Mouse (Mus musculus) forebrain, postnatal 0 days (tissue): ENCODE measurements around the gene Gnaq. TPM values are rescaled to one million over a fixed set of nuclear protein-coding genes. Genes with fewer than 3 reads are reported as not detected.

Source experiments
- ATAC-seq: fragments of 200-750 bp; cut with Nextera tagmentation; 2 replicates; pipeline ENCODE4 v1.8.0; 2017; ENCODE audit warnings: mild to moderate bottlenecking, moderate library complexity
- DNase-seq: peaks from one replicate; pipeline ENCODE4 v3.0.0-alpha.2; 2015
- H3K27ac ChIP-seq: fragments of 300-500 bp; sonication (generic); 2 replicates; pipeline ENCODE4 v1.5.1; 2014; ENCODE audit warnings: low read depth, mild to moderate bottlenecking, antibody characterized with exemption, low read length, moderate library complexity, mixed read lengths
- H3K27me3 ChIP-seq: fragments of 300-500 bp; sonication (generic); 2 replicates; pipeline ENCODE4 v1.6.1; 2014; ENCODE audit warnings: mild to moderate bottlenecking, low read length, mixed read lengths; ENCODE audit not compliant: insufficient read depth
- H3K36me3 ChIP-seq: fragments of 300-500 bp; sonication (generic); 2 replicates; pipeline ENCODE4 v1.6.1; 2014; ENCODE audit warnings: mild to moderate bottlenecking, moderate library complexity; ENCODE audit not compliant: insufficient read depth
- H3K4me1 ChIP-seq: fragments of 300-500 bp; sonication (generic); 2 replicates; pipeline ENCODE4 v1.6.1; 2014; ENCODE audit warnings: antibody characterized with exemption; ENCODE audit not compliant: insufficient read depth
- H3K4me2 ChIP-seq: fragments of 300-500 bp; sonication (generic); 2 replicates; pipeline ENCODE4 v1.6.1; 2014; ENCODE audit warnings: low read depth, mild to moderate bottlenecking, moderate library complexity
- H3K4me3 ChIP-seq: fragments of 300-500 bp; sonication (generic); 2 replicates; pipeline ENCODE4 v1.5.1; 2014; ENCODE audit warnings: low read depth, low read length, mixed read lengths
- H3K9ac ChIP-seq: fragments of 300-500 bp; sonication (generic); 2 replicates; pipeline ENCODE4 v1.6.1; 2014; ENCODE audit warnings: mild to moderate bottlenecking
- H3K9me3 ChIP-seq: fragments of 300-500 bp; sonication (generic); 2 replicates; pipeline ENCODE4 v1.6.1; 2016; ENCODE audit warnings: low read length
- CTCF ChIP-seq: sonication (generic); IDR thresholded peaks from 2 replicates; pipeline ENCODE4 v1.5.1; 2016; ENCODE audit warnings: antibody characterized with exemption, control low read depth, low read depth
- WGBS: fragments of 180-500 bp; shearing (Covaris S2); extraction: QIAGEN DNeasy Blood & Tissue Kit; methylation state at CpG from one replicate; pipeline ENCODE4 v1.1.7; 2014; 5-methylcytosine and 5-hydroxymethylcytosine counted together
- polyA plus RNA-seq: library from polyadenylated mRNA; unstranded; fragments of >200 nt; fragmentation: Nextera tagmentation; extraction: Ambion mirVana; gene quantifications from 2 replicates; pipeline ENCODE4 v1.2.1, GENCODE M21; 2015
- total RNA-seq: library from RNA; depleted of rRNA; stranded (reverse); fragments of >200 nt; gene quantifications from 2 replicates; pipeline ENCODE4 v1.2.3, GENCODE M21; 2014

Gene Gnaq
- total and polyA plus RNA-seq, 2 experiments from 2014 or later = 94.2 to 143 TPM

DNA sequence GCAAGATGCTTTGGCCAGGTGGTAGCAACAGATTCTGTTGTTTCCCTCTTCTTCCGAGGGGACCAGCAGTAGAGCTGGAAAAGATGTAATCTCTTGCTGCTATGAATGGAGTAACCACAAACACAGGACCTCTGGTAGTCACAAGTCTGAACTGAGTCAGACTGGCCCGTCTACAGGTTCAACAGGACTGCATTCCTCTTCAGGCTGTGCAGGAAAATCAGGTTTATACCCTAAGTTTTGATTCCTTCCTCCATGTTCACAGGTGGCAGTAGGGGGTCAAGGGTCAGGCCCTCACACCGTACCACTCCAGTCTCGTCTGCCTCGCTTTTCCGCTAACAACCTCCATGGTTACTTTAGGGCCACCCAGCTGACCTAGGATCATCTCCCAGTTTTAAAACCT, 137.6 kb downstream of the Gnaq start:
- no peak overlapping the region for H3K4me2 ChIP-seq
- no peak overlapping the region for H3K4me3 ChIP-seq
- TF ChIP-seq CTCF = no peak
- no peaks in the 10 kb centered on the region for H3K27me3 ChIP-seq
- no peaks in the 10 kb centered on the region for H3K9me3 ChIP-seq
- no peak overlapping the region for H3K9ac ChIP-seq
- no peaks in the 10 kb centered on the region for H3K4me1 ChIP-seq
- H3K27ac ChIP-seq = no peak overlapping the region
- WGBS = 88% methylated on average over 6 of the region's 6 CpGs
- no peaks in the 10 kb centered on the region for H3K36me3 ChIP-seq
- no peak for DNase-seq
- no peak for ATAC-seq

DNA sequence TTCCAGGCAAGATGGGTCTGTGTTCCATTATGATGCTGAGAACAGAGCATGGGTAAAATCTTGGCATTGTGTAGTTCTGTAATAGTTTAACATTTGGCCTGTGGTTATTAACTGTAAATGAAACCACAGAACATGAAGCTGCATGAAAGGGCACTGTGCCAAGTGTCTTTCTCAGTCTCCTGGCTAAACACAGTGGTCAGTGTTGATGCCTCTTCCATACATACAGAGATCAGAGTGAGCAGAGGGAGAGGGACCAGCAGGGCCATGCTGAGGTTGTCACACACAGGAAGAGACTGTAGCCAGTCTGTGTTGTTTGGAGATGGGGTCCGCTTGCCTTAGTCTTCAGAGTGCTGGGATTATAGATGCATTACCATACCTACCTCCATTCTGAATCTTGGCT, 138.4 kb downstream of the Gnaq start:
- no peaks in the 10 kb centered on the region for H3K36me3 ChIP-seq
- WGBS = 90% methylated on average over 1 of the region's 1 CpGs
- no peak for TF ChIP-seq CTCF
- no peak overlapping the region for H3K9ac ChIP-seq
- no peak overlapping the region for H3K4me3 ChIP-seq
- no peaks in the 10 kb centered on the region for H3K4me1 ChIP-seq
- H3K27ac ChIP-seq = no peak overlapping the region
- no peaks in the 10 kb centered on the region for H3K27me3 ChIP-seq
- DNase-seq (no peak), ATAC-seq (no peak)
- no peak overlapping the region for H3K4me2 ChIP-seq
- H3K9me3 ChIP-seq = no peaks in the 10 kb centered on the region

DNA sequence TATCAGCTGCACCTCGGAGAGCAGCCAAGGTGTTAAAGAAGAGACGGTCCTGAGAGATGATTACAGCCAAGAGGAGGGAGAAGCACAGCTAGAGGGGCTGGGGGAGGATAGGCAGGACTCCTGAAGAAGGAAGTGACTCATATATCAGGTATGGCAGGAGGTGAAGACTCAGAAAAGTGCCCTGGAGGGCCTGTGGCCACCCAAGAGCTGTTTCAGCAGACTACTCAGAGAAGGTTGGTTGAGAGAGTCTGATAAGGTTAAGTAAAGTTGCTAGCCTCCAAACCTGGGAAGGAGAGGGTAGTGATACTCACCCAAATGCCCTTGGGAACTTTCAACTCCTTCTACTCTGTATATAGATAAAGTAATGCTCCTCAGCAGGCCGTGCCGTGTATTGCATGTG, 140.4 kb downstream of the Gnaq start:
- Histone ChIP-seq H3K27me3 (no peaks in the 10 kb centered on the region), H3K9me3 (no peaks in the 10 kb centered on the region), H3K4me3 (no peak overlapping the region), H3K36me3 (no peaks in the 10 kb centered on the region), H3K27ac (no peak overlapping the region), H3K9ac (no peak overlapping the region), H3K4me1 (no peaks in the 10 kb centered on the region), H3K4me2 (no peak overlapping the region)
- DNase-seq = no peak
- TF ChIP-seq CTCF = no peak
- 87% methylated on average over 4 of the region's 4 CpGs for WGBS
- no peak for ATAC-seq

DNA sequence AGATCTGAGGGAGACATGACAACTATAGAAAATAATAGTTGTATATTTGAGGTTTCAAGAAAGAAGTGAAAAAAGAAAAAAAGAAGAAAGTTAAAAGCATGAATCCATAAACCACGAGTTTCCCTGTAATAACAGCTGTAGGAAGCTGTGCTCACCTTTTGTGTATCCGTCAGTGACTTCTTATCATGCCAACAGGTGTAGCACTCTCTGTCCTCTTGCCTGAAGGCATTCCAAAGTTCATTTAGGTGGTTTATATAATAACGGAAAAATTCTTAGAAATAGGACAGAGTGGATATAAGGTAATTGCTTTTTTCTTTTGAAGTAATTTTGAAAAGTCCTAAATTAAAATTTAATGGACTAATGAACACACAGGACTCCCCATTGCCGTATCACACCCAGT, 147.6 kb downstream of the Gnaq start:
- WGBS = 74% methylated on average over 4 of the region's 4 CpGs
- H3K4me2 ChIP-seq = no peak overlapping the region
- no peaks in the 10 kb centered on the region for H3K27me3 ChIP-seq
- no peak for TF ChIP-seq CTCF
- peaks cover 5% of the 10 kb centered on the region for H3K4me1 ChIP-seq
- ATAC-seq (no peak), DNase-seq (no peak)
- H3K4me3 ChIP-seq = no peak overlapping the region
- H3K9ac ChIP-seq = no peak overlapping the region
- no peaks in the 10 kb centered on the region for H3K36me3 ChIP-seq
- H3K9me3 ChIP-seq = no peaks in the 10 kb centered on the region
- no peak overlapping the region for H3K27ac ChIP-seq

DNA sequence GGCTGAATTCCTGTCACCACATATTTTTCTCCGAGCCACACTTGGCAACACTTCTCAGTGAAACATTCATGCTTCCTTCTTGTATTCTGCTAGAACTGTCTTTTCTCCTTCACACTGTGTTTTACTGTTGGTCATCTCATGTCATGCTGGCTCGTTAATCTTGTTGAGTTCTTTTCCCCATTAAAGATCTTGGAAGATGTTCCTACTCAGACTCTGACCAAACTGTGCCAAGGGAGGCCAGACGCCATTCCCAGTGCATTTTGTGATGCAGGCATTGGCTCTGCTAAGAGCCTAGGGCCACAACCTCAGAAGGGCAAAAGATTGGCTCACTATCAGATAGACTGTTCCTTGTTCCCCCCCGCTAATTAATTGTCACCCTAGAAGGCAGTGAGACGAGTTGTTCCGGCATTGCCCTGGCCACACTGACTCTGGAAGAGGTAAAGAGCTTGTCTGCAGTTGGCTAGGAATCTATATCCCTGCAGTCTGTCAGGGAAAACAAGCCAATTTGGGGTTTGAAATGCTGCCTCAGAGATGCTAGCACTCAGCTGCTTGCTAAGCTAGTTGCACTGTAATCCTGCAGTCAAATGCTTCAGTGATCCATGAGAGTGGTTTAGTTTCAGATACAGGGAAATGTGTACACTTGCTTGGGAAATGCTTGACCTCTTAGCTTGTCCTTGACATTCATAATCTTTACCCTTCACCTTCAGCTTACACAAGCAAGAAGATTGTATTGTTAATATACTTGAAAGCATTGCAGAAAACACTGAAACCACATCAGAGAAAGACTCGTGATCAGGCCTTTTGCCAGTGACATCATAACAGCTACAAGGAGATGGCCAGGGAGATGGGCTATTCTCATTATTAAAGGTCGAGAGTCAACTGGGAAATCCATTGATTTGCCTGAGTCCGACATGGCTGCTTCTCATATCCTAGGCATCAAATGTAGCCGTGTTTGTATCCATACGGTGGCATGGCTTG, 152.7 kb downstream of the Gnaq start:
- 61% methylated on average over 11 of the region's 11 CpGs for whole genome bisulfite sequencing
- H3K9me3 ChIP-seq = no peaks in the 10 kb centered on the region
- no peak for TF ChIP-seq CTCF
- ATAC-seq (peak; percentile 79), DNase-seq (peak; percentile 73)
- no peak overlapping the region for H3K9ac ChIP-seq
- H3K36me3 ChIP-seq = no peaks in the 10 kb centered on the region
- H3K27ac ChIP-seq = peak overlapping the region; percentile 46; the same call in 1 of the 2 replicates
- no peaks in the 10 kb centered on the region for H3K27me3 ChIP-seq
- H3K4me2 ChIP-seq = no peak overlapping the region
- H3K4me1 ChIP-seq = peaks cover 16% of the 10 kb centered on the region
- H3K4me3 ChIP-seq = no peak overlapping the region

DNA sequence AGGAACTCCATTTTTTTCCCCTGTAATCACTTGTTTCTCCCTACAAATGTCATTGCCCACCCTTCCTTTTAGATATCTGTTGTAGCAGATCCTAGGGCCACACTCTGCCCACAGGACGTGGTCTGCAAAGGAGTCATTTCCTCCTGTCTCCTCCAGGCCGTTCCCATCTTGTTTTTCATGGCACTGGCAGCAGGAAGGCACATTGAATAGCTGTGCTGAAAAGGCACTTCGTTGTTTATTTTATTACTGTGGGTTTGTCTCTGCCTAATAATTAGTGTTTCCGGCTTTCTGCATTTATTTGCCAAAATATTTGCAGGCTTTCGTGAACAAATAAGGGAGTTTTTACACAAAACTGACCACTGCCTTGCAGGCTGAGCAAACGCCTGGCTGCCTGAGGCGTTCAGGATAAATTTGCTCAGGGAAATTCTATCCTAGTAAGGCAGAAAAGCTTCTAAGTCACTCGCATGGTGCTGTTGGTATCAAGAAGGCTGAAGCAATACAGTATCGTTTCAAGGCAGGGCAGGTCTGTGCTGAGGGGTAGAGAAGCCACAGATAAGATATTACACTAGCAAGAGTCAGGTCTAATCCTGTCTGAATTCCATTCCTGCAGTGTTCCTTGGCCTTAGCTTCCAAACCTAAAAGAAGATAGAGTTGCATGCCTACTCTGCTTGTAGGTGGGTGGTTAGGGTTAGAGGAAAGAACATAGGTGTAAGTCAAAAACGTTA, 154.0 kb downstream of the Gnaq start:
- no peak overlapping the region for H3K4me3 ChIP-seq
- DNase-seq (no peak), ATAC-seq (no peak)
- no peaks in the 10 kb centered on the region for H3K36me3 ChIP-seq
- H3K9ac ChIP-seq = no peak overlapping the region
- no peaks in the 10 kb centered on the region for H3K27me3 ChIP-seq
- peaks cover 19% of the 10 kb centered on the region for H3K4me1 ChIP-seq
- WGBS = 54% methylated on average over 10 of the region's 10 CpGs
- no peaks in the 10 kb centered on the region for H3K9me3 ChIP-seq
- H3K27ac ChIP-seq = no peak overlapping the region
- H3K4me2 ChIP-seq = no peak overlapping the region
- TF ChIP-seq CTCF = no peak

DNA sequence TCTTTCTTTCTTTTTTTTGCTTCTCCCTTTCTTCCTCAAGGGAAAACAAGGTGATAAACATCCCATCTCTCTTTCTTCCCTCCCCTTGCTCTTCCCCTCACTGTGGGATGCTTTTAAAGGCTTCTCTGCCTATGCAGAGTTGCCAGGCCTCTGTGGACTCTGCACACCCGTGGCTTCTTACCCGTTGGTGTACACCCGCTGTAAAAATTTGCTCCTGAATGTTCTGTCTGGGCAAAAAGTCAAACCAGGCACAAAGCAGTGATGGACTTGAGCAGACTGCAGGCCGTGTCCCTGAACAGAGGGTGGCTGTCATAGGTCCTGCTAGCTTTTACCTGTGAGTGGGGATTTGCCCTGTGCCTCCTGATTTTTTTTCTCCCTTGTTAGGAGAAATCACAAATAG, 154.7 kb downstream of the Gnaq start:
- WGBS = 69% methylated on average over 4 of the region's 4 CpGs
- no peak for TF ChIP-seq CTCF

More for the DNA sequence above, 154.7 kb downstream of the Gnaq start:
- H3K4me3 ChIP-seq = no peak overlapping the region
- no peak overlapping the region for H3K4me2 ChIP-seq
- no peak for ATAC-seq
- no peak for DNase-seq
- H3K36me3 ChIP-seq = no peaks in the 10 kb centered on the region
- no peaks in the 10 kb centered on the region for H3K9me3 ChIP-seq
- H3K9ac ChIP-seq = no peak overlapping the region
- H3K27me3 ChIP-seq = no peaks in the 10 kb centered on the region
- H3K27ac ChIP-seq = no peak overlapping the region
- peaks cover 23% of the 10 kb centered on the region for H3K4me1 ChIP-seq
